Mouse (Mus musculus) hindbrain, postnatal 0 days (tissue): ENCODE results near the gene Syt15. TPM values are rescaled to one million over a fixed set of nuclear protein-coding genes. Genes with fewer than 3 reads are reported as not detected.

Experiments used
- ATAC-seq: fragments of 200-750 bp; cut with Nextera tagmentation; 2 replicates; pipeline ENCODE4 v1.8.0; 2017; ENCODE audit warnings: mild to moderate bottlenecking, moderate TSS enrichment, moderate library complexity
- DNase-seq: peaks from one replicate; pipeline ENCODE4 v3.0.0-alpha.2; 2015; ENCODE audit warnings: low spot score
- H3K27ac ChIP-seq: fragments of 300-500 bp; sonication (generic); 2 replicates; pipeline ENCODE4 v1.5.1; 2014; ENCODE audit warnings: mild to moderate bottlenecking
- H3K27me3 ChIP-seq: fragments of 300-500 bp; sonication (generic); 2 replicates; pipeline ENCODE4 v1.6.1; 2014; ENCODE audit warnings: low read length, mixed read lengths; ENCODE audit not compliant: insufficient read depth
- H3K36me3 ChIP-seq: fragments of 300-500 bp; sonication (generic); 2 replicates; pipeline ENCODE4 v1.6.1; 2014; ENCODE audit warnings: low read length, mixed read lengths; ENCODE audit not compliant: insufficient read depth
- H3K4me1 ChIP-seq: fragments of 300-500 bp; sonication (generic); 2 replicates; pipeline ENCODE4 v1.6.1; 2014; ENCODE audit warnings: antibody characterized with exemption, low read length, mixed read lengths; ENCODE audit not compliant: insufficient read depth
- H3K4me2 ChIP-seq: fragments of 300-500 bp; sonication (generic); 2 replicates; pipeline ENCODE4 v1.6.1; 2014; ENCODE audit warnings: low read depth, mild to moderate bottlenecking, low read length, moderate library complexity, mixed read lengths
- H3K4me3 ChIP-seq: fragments of 300-500 bp; sonication (generic); 2 replicates; pipeline ENCODE4 v1.5.1; 2014; ENCODE audit warnings: low read length
- H3K9ac ChIP-seq: fragments of 300-500 bp; sonication (generic); replicated peaks from 2 replicates; pipeline ENCODE4 v1.6.1; 2014; ENCODE audit warnings: mild to moderate bottlenecking, low read length, moderate library complexity, mixed read lengths
- H3K9me3 ChIP-seq: fragments of 300-500 bp; sonication (generic); 2 replicates; pipeline ENCODE4 v1.6.1; 2016; ENCODE audit warnings: low read length, mixed read lengths
- CTCF ChIP-seq: IDR thresholded peaks from 2 replicates; pipeline ENCODE4 v1.5.1; 2016; ENCODE audit warnings: antibody characterized with exemption, control low read depth, low read depth
- WGBS: fragments of 180-500 bp; shearing (Covaris S2); extraction: QIAGEN DNeasy Blood & Tissue Kit; methylation state at CpG from one replicate; pipeline ENCODE4 v1.1.7; 2014; 5-methylcytosine and 5-hydroxymethylcytosine counted together
- polyA plus RNA-seq: library from polyadenylated mRNA; unstranded; fragments of >200 nt; fragmentation: Nextera tagmentation; extraction: Ambion mirVana; gene quantifications from 2 replicates; pipeline ENCODE4 v1.2.1, GENCODE M21; 2015
- total RNA-seq: library from RNA; depleted of rRNA; stranded (reverse); fragments of >200 nt; gene quantifications from 2 replicates; pipeline ENCODE4 v1.2.3, GENCODE M21; 2014

Gene Syt15
- total and polyA plus RNA-seq, 2 experiments from 2014 or later = 0.63 to 1.1 TPM

GRCm38 (mm10) chr14:34195466-34195865 is 23.9 kb upstream of the Syt15 start:
- no peak overlapping the region for H3K9ac ChIP-seq
- H3K27me3 ChIP-seq = no peaks in the 10 kb centered on the region
- DNase-seq = no peak
- no peaks in the 10 kb centered on the region for H3K9me3 ChIP-seq
- H3K4me3 ChIP-seq = no peak overlapping the region
- TF ChIP-seq CTCF = no peak
- H3K4me2 ChIP-seq = no peak overlapping the region
- no peaks in the 10 kb centered on the region; the same call in 1 of the 2 replicates for H3K36me3 ChIP-seq
- WGBS = 89% methylated on average over 15 of the region's 15 CpGs
- ATAC-seq = no peak
- H3K27ac ChIP-seq = no peak overlapping the region
- H3K4me1 ChIP-seq = peaks cover 8% of the 10 kb centered on the region

GRCm38 (mm10) chr14:34196706-34197105 is 22.7 kb upstream of the Syt15 start:
- H3K27ac ChIP-seq = no peak overlapping the region
- no peaks in the 10 kb centered on the region; the same call in 1 of the 2 replicates for H3K36me3 ChIP-seq
- H3K4me1 ChIP-seq = peaks cover 8% of the 10 kb centered on the region
- no peaks in the 10 kb centered on the region for H3K9me3 ChIP-seq
- H3K9ac ChIP-seq = no peak overlapping the region
- H3K27me3 ChIP-seq = no peaks in the 10 kb centered on the region
- H3K4me3 ChIP-seq = no peak overlapping the region
- ATAC-seq (no peak), DNase-seq (peak; percentile 32)
- WGBS = 41% methylated on average over 4 of the region's 4 CpGs
- TF ChIP-seq CTCF = no peak
- H3K4me2 ChIP-seq = no peak overlapping the region

- DNase-seq (peak; percentile 71), ATAC-seq (peak; percentile 86)
- H3K4me3 ChIP-seq = peak overlapping the region; percentile 60
- peak overlapping the region; percentile 65 for H3K4me2 ChIP-seq
- H3K36me3 ChIP-seq = no peaks in the 10 kb centered on the region
- no peaks in the 10 kb centered on the region for H3K9me3 ChIP-seq
- peak; percentile 45 for TF ChIP-seq CTCF
- peak overlapping the region; percentile 59 for H3K27ac ChIP-seq
- H3K4me1 ChIP-seq = peaks cover 8% of the 10 kb centered on the region
- H3K27me3 ChIP-seq = no peaks in the 10 kb centered on the region
- peak overlapping the region; percentile 75 for H3K9ac ChIP-seq
- WGBS = 2% methylated on average over 19 of the region's 19 CpGs
Observed at GRCm38 (mm10) chr14:34200738-34201230, 18.6 kb upstream of the Syt15 start.

- no peaks in the 10 kb centered on the region for H3K36me3 ChIP-seq
- H3K27ac ChIP-seq = peak within 1 kb of the TSS; percentile 59
- peak within 1 kb of the TSS; percentile 75 for H3K9ac ChIP-seq
- peak within 1 kb of the TSS; percentile 65 for H3K4me2 ChIP-seq
- H3K4me3 ChIP-seq = peak within 1 kb of the TSS; percentile 60
- H3K4me1 ChIP-seq = peaks cover 8% of the 10 kb centered on the region
- no peaks in the 10 kb centered on the region for H3K27me3 ChIP-seq
- ATAC-seq (peak; percentile 73), DNase-seq (peak; percentile 76)
- 1% methylated on average over 37 of the region's 52 CpGs for WGBS
- no peaks in the 10 kb centered on the region for H3K9me3 ChIP-seq
- no peak for TF ChIP-seq CTCF
Observed at GRCm38 (mm10) chr14:34201231-34202035, 18.0 kb upstream of the Syt15 start, which contains the start of gene Gprin2. Gene Gprin2 (minus strand): TSS chr14:34201653.

- no peaks in the 10 kb centered on the region for H3K9me3 ChIP-seq
- no peaks in the 10 kb centered on the region for H3K27me3 ChIP-seq
- DNase-seq (no peak), ATAC-seq (no peak)
- no peak overlapping the region for H3K4me3 ChIP-seq
- no peak overlapping the region for H3K4me2 ChIP-seq
- no peak overlapping the region for H3K9ac ChIP-seq
- no peaks in the 10 kb centered on the region for H3K36me3 ChIP-seq
- 74% methylated on average over 6 of the region's 6 CpGs for WGBS
- TF ChIP-seq CTCF = no peak
- no peaks in the 10 kb centered on the region for H3K4me1 ChIP-seq
- H3K27ac ChIP-seq = no peak overlapping the region
Observed at GRCm38 (mm10) chr14:34207996-34208395, 11.4 kb upstream of the Syt15 start.

GRCm38 (mm10) chr14:34208651-34209050 is 10.7 kb upstream of the Syt15 start:
- H3K4me2 ChIP-seq = no peak overlapping the region
- DNase-seq (peak; percentile 68), ATAC-seq (no peak)
- peak; percentile 59 for TF ChIP-seq CTCF
- no peaks in the 10 kb centered on the region for H3K4me1 ChIP-seq
- no peak overlapping the region for H3K9ac ChIP-seq
- no peaks in the 10 kb centered on the region for H3K27me3 ChIP-seq
- no peaks in the 10 kb centered on the region for H3K9me3 ChIP-seq
- 58% methylated on average over 2 of the region's 2 CpGs for WGBS
- H3K27ac ChIP-seq = no peak overlapping the region
- H3K4me3 ChIP-seq = no peak overlapping the region
- H3K36me3 ChIP-seq = no peaks in the 10 kb centered on the region

GRCm38 (mm10) chr14:34209080-34209479 is 10.3 kb upstream of the Syt15 start:
- no peak overlapping the region for H3K4me2 ChIP-seq
- WGBS = 51% methylated on average over 4 of the region's 4 CpGs
- no peak overlapping the region for H3K4me3 ChIP-seq
- H3K4me1 ChIP-seq = no peaks in the 10 kb centered on the region
- H3K27ac ChIP-seq = no peak overlapping the region
- ATAC-seq (no peak), DNase-seq (no peak)
- TF ChIP-seq CTCF = no peak
- H3K9me3 ChIP-seq = no peaks in the 10 kb centered on the region
- H3K9ac ChIP-seq = no peak overlapping the region
- no peaks in the 10 kb centered on the region for H3K27me3 ChIP-seq
- H3K36me3 ChIP-seq = no peaks in the 10 kb centered on the region
